Mouse (Mus musculus) layer of hippocampus, postnatal 10 days (tissue): ENCODE results near the gene Pcf11. TPM values are rescaled to one million over a fixed set of nuclear protein-coding genes. Genes with fewer than 3 reads are reported as not detected.

Experiments used
- DNase-seq, 2 experiments: peaks; one replicate each; pipeline ENCODE4 v3.0.0; 2021; ENCODE audit warnings: low spot score in 2 of 2
- long read RNA-seq: library from polyadenylated mRNA; stranded (forward); transcript quantifications from one replicate; pipeline ENCODE4 v2.0.0, GENCODE M21; 2023
- total RNA-seq, 2 experiments: library from RNA; stranded (reverse); gene quantifications; 2 replicates each; pipeline ENCODE4 v1.2.3; 2021

Pcf11 gene
- 10 to 100 TPM; 41.8 to 45.5 TPM for total RNA-seq
- long read RNA-seq, transcript Pcf11-205 (1 exons, 1,720 nt) = major isoform, 8 of 12 reads
- long read RNA-seq, partial matches to known transcripts = 4 of 12 reads
- long read RNA-seq, other reads (novel, unspliced or antisense) = 0 of 12 reads

DNA sequence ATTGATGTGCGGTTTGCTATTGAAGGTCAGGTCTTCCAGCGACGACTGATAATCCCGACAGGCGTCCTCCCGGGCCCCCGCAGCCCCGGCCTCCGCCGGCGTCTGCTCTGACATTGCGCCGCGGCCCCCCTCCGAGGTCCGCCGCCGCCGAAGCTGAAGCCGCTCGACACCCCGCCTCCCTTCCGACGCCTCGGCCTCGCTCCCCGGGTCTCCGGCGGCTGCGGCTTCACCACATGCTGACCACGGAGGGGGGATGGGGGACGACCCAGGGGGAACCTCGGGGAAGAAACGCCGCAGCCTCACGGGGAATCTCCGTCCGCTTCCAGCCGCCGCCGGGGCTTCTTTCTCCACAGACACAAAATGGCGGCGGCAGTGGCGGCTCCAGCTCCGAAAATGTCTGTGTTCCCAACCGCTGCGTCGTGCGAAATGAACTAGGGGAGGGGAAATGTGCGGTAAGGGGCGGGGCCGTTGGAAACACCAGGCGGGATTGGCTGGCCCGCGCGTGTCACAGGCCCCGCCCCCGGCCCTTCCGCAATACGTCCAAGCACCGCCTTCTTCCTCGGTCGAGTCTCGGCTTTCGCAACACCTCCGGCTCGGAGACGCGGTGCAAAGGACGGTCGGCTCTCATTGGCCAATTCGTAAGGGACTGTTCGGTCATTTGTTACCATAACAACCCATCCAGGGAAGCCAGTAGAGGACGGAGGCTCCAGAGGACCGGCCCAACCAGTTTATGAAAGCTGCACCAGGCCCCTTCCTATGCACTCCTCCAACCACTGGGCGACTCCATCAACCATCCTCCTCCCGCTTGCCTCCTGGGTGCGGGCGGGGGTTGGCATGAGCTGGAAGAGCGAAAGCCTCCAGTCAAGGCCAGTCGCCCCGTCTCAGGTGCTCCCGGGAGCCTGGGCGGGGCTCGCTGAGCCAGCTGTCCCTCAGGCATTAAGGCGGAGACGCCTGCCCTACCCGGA is at the start of gene Pcf11:
Pcf11 (minus strand) TSS at position 428 of the 965 bp plus-strand sequence.
- peak; percentile 95 to 96 for DNase-seq

DNA sequence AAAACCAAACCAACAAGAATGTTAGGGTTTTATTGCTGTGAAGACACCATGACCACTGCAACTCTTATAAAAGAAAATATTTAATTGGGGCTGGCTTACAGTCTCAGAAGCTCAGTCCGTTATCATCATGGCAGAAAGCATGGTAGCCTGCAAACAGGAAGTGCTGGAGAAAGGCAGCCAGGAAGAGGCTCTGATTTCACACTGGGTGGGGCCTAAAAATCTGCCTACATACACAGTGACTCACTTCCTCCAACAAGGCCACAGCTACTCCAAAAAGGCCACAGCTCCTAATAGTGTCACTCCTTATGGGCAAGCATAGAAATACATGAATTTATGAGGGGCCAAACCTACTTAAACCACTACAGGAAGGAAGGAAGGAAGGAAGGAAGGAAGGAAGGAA is 45.3 kb upstream of the Pcf11 start:
- no peak for DNase-seq

DNA sequence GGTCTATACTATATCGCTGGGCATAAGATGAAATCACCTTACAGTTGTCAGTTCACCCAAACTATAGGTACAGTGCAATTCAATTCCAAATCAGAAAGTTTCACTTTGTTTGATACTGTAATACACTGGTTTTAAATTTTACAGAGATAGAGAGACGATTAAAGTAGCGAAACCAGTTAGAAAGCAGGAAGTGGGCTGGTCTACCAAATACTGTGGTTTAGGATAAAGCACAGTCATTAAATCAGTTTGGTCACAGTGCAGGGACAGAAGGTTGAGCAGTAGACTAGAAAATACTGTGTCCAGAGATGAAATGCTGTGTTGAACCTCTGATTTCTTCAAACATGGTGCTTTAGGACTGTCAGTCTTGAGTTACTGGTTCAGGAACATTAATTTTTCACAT is 41.9 kb upstream of the Pcf11 start:
- DNase-seq = no peak

GRCm38 (mm10) chr7:92709573-92709972 is 39.8 kb upstream of the Pcf11 start:
- DNase-seq = no peak

- DNase-seq = no peak
Measured at GRCm38 (mm10) chr7:92706711-92707110, 37.0 kb upstream of the Pcf11 start.

DNA sequence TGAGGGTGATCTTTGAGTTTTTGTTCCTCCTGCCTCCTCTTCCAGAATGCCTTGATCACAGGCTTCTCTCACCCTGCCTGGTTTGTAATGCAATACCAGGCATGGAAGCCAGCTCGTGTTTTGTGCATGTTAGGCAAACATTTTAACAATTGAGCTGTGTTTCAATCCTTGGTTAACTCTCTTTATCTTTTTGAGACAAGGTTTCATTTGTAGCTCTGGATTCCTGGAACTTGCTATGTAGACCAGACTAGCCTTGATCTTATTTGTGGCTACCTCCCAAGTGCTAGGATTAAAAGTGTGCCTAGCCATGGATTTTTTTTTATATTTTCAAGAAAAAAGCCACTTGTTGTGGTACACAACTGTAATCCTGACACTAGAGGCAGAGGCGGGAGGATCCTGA is 35.8 kb upstream of the Pcf11 start:
- DNase-seq = no peak

DNA sequence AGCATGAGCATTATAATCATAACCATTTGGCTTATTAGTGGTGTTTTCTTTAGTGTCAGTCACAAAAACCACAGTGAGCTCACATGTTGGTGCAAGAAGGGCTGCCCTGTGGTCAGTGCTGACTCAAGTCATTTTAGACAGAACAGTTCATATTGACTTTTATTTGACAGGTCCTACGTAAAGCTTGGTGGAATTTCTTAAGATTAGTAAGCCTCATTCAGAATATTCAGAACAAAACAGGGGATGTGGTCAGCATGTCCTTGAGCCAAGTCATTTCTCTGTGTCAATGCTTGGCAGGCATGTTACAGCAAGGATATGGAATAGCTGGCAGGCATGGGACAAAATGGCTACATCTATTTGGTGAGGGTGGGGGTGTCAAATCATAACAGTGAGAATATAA is 33.9 kb upstream of the Pcf11 start:
- DNase-seq = no peak

- no peak for DNase-seq
Measured at GRCm38 (mm10) chr7:92698770-92699169, 29.0 kb upstream of the Pcf11 start.

DNA sequence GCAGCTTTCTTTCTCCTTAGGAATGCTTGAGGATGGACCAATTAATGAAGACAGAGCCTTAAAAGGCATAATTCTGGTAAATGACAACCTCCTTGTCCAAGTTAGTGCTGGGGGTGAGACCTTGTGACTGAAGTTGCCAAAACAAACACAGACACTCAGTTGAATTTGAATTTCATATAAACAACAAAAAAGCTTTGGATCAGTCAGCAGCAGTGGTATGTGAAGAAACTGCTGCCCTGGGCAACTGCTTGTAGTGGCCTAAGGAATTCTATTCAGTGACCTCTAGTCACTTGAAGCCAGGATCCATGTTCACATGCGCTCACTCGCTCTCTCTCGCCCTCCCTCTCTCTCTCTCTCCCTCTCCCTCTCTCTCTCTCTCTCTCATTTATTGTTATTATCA is 26.7 kb upstream of the Pcf11 start:
- no peak for DNase-seq

DNA sequence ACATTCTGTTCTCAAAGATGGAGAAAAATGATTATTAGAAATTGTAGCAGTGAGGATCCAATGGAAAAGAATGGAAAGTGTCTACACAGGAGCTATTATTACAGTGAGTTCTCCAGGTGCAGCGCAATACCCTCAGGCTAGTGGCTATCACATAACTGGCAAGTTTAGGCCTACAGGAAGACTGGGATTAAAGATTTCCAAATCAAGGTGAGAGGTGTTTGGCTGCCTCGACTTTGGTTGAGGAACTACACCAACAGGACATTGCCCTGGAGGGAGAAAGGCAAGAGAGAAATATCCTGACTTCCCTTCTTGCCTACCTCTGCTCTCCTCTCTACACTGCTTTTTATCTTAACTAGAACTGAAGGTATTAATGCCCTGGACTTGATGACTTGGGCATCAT is 19.4 kb upstream of the Pcf11 start:
- no peak for DNase-seq

- DNase-seq = no peak
Measured at GRCm38 (mm10) chr7:92688299-92688669, 18.6 kb upstream of the Pcf11 start.

DNA sequence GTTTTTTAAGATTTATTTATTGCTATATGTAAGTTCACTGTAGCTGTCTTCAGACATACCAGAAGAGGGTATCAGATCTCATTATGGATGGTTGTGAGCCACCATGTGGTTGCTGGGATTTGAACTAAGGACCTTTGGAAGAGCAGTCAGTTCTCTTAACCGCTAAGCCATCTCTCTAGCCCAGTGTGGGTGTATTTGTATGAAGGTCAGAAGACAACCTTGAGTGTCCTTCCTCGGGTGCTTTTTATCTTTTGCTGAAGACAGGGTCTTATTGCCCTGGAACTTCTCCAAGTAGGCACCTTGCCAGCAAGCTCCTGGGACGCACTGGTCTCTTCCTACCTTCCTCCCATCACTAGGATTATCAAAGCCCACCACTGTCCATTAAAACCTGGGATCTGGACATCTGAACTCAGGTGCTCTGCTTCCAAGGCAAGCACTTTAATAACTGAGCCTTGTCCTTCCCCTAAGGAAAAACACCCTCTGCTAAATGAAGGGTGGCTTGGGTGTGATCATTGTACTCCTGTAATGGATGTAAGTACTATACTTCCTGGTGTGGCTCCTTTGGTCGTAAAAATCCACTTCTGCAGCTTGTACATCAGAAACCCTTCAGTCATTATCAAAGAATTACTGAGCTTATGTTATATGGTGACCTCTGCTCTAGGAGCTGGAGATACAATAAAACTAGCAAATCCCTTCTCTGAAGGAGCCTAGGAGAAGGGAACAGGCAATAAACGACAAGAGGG is 18.0 kb upstream of the Pcf11 start:
- no peak for DNase-seq

DNA sequence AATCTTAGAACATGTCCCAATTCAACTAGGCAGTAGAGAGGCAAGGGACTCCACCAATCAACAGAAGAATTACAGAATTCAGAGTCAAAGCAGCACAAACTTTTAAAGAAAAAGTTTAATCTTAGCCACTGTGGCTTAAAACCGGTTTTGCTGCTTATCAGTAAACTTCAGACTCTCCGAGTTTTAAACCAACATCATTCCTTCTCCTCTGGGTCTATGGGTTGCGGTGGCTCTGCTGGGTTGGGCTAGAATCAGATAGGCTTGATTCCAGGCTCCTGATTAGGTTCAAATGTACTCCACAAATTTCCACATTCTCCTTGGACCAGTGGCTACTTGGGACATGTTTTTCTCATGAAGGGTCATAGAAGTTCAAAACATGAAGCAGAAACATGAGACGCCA is 7.6 kb upstream of the Pcf11 start:
- DNase-seq = no peak

DNA sequence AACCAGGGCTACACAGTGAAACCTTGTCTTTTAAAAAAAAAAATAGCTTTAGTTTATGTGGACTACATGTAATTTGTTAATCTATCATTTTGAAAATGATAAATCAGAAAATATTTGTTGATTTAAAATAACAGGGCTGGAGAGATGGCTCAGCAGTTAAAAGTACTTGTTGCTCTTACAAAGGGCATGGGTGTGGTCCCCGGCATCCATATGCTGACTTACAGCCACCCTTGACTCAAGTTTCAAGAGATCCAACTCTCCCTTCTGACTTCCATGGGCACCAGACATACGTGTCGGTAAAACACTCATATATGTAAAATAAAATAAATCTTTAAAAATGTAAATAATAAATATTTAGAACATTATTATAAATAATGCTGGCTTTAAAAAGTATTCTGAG is 5.4 kb upstream of the Pcf11 start:
- DNase-seq = no peak

GRCm38 (mm10) chr7:92668791-92669506 is 785 bp downstream of the Pcf11 start:
- peak; percentile 62 to 70 for DNase-seq

DNA sequence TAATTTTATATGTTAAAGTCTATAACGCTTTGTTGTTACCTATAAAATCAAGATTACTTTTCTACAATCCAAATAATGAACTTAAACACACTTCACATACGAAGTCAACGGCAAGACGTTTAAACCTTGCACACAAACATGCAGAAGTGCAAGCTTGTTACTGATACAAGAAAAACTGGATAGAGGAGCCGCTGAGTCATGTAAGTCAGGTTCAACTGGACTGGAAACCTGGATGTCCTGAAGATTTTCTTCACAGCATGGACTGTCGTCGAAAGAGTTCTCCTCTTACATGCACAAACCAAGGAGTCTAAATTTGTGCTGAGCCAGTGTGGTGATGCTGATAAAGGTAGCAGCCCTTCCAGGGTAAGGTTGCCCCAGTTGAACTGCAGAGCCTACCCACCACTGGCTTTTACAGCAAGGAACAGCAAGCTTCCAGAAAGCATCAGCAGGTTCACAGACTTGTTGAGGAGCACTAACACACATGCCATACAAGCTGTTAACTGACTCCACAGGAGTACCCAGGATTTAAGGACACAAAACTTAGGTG is 3.4 kb downstream of the Pcf11 start:
- DNase-seq = no peak

DNA sequence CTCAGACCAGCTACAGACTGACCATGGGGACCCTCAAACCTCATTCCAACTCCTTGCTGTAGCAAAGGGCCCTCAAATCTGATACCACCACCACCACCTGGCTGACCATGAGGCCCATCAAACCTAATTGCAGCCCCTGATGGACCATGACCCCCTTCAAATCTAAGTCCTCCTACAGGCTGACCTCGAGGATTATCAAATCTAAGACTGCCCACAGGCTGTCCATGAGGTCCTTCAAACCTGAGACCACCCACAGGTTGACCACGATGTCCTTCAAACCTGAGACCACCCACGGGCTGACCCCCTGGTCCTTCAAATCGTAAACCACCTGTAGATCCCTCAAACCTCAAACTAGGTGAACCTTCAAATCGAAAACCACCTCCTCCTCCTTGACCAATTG is 11.7 kb downstream of the Pcf11 start:
- no peak for DNase-seq

- no peak for DNase-seq
Measured at GRCm38 (mm10) chr7:92656386-92656785, 13.3 kb downstream of the Pcf11 start.

- DNase-seq = no peak
Measured at GRCm38 (mm10) chr7:92653329-92653728, 16.4 kb downstream of the Pcf11 start.

- DNase-seq = no peak
Measured at GRCm38 (mm10) chr7:92647790-92648189, 21.9 kb downstream of the Pcf11 start.

DNA sequence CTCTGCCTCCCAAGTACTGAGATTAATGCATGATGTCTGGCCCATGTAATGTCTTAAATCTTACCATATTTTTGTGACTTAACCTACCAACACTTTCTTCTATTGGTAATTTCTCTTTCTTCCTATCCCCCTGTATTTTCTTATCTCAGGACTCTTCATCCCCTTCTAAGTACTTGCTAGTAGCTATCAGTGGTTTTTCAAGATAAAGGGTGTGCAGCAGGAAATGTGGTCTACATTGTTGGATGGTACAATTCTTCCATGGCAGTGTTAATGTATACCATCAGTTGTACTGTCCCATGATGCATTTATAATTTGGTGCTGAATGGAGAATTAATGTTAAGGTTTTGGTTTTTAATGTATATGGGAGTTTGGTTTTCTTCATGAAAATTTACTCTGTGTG is 27.4 kb downstream of the Pcf11 start:
- no peak for DNase-seq
